In genomic region chr19:10266196-10266850, GRCm38 (mm10) we compare ENCODE assay signal across 8 mouse cellular contexts. TPM values are rescaled to one million over a fixed set of nuclear protein-coding genes. Genes with fewer than 3 reads are reported as not detected.
DNase-seq lines count a peak whose midpoint lies in the region; ATAC-seq and TF ChIP-seq lines count a peak whose summit lies in the region.

No protein-coding gene starts in this region.

- peak overlapping the region; percentile 12; the same call in 1 of the 2 replicates for H3K27ac ChIP-seq in kidney, adult 2 months (ENCODE audit: insufficient read depth, low read depth, low read length)
- H3K27ac ChIP-seq in limb, embryonic 14.5 days (replicated peaks; ENCODE audit: low read depth, low read length), result no peak overlapping the region
- 0 out of 2 replicates have a peak overlapping the region, but pooled peaks have one; percentile 26 for H3K27ac ChIP-seq in midbrain, postnatal 0 days (ENCODE audit: low read depth, low read length)

- no peaks in the 10 kb centered on the region for H3K4me1 ChIP-seq in kidney, adult 2 months (ENCODE audit: control insufficient read depth, insufficient read depth, low read length)
- peaks cover 11% of the 10 kb centered on the region for H3K4me1 ChIP-seq in limb, embryonic 14.5 days (ENCODE audit: control insufficient read depth, insufficient read depth, low read length)
- no peaks in the 10 kb centered on the region for H3K4me1 ChIP-seq in midbrain, postnatal 0 days (ENCODE audit: insufficient read depth, low read length)

- no peak overlapping the region for H3K9ac ChIP-seq in limb, embryonic 14.5 days (ENCODE audit: low read depth, low read length, severe bottlenecking)
- H3K9ac ChIP-seq in midbrain, postnatal 0 days (replicated peaks; ENCODE audit: low read length, poor library complexity, severe bottlenecking), result no peak overlapping the region

- H3K4me2 ChIP-seq in limb, embryonic 14.5 days (replicated peaks; ENCODE audit: low read depth, low read length, severe bottlenecking), result no peak overlapping the region
- no peak overlapping the region for H3K4me2 ChIP-seq in midbrain, postnatal 0 days (ENCODE audit: low read depth, low read length, poor library complexity, severe bottlenecking)

- no peak for TF ChIP-seq POLR2A in kidney, adult 2 months (IDR thresholded peaks at IDR 0.05; ENCODE audit: low read depth, low read length)
- TF ChIP-seq POLR2A in limb, embryonic 14.5 days (IDR thresholded peaks at IDR 0.05; ENCODE audit: borderline replicate concordance, extremely low read depth, insufficient read depth, insufficient read length), result no peak

- no peak overlapping the region for H3K4me3 ChIP-seq in kidney, adult 2 months (ENCODE audit: insufficient read depth, low read depth, low read length)
- no peak overlapping the region for H3K4me3 ChIP-seq in limb, embryonic 14.5 days (replicated peaks; ENCODE audit: low read length)
- H3K4me3 ChIP-seq in midbrain, postnatal 0 days (ENCODE audit: low read depth, low read length), result no peak overlapping the region

- peak; percentile 89 for TF ChIP-seq CTCF in kidney, adult 2 months (conservative IDR thresholded peaks at IDR 0.05; ENCODE audit: insufficient read depth, insufficient read length, low read depth, low read length)
- peak; percentile 78 for TF ChIP-seq CTCF in midbrain, postnatal 0 days (IDR thresholded peaks at IDR 0.05)

- no peaks in the 10 kb centered on the region for H3K36me3 ChIP-seq in kidney, adult 2 months (ENCODE audit: control insufficient read depth, insufficient read depth, low read length)
- H3K36me3 ChIP-seq in limb, embryonic 14.5 days (ENCODE audit: control insufficient read depth, insufficient read depth, low read length), result 0 out of 2 replicates have a peak, but pooled peaks cover 3% of the 10 kb centered on the region
- peaks cover 36% of the 10 kb centered on the region for H3K36me3 ChIP-seq in midbrain, postnatal 0 days (ENCODE audit: insufficient read depth, low read length)

- WGBS in kidney, adult 2 months, result 20% methylated on average over 14 of the region's 14 CpGs
- 26% methylated on average over 14 of the region's 14 CpGs for WGBS in limb, embryonic 14.5 days
- WGBS in midbrain, postnatal 0 days, result 30% methylated on average over 14 of the region's 14 CpGs

- peak; percentile 56 for ATAC-seq in frontal cortex, adult (ENCODE audit: low TSS enrichment)
- peak; percentile 67; the same call in 1 of the 2 replicates for ATAC-seq in limb, embryonic 14.5 days (ENCODE audit: low FRiP score, low read depth)
- ATAC-seq in midbrain, postnatal 0 days (ENCODE audit: low FRiP score), result no peak; the same call in 1 of the 2 replicates

- no peak for DNase-seq in frontal cortex, postnatal 14 days (ENCODE audit: low spot score in 2 of 2)
- DNase-seq in embryo, embryonic 11 days, result peak; percentile 88
- peak; percentile 88 to 93 for DNase-seq in heart, adult 18-20 months
- DNase-seq in kidney, adult 2 months, result peak; percentile 90
- peak; percentile 67 for DNase-seq in limb, embryonic 14.5 days (ENCODE audit: low spot score)
- peak; percentile 69 for DNase-seq in midbrain, postnatal 0 days (ENCODE audit: low spot score)
- DNase-seq in spleen, postnatal 14 days (ENCODE audit: low spot score in 2 of 2), result peak; percentile 31 to 59

- no peaks in the 10 kb centered on the region for H3K9me3 ChIP-seq in limb, embryonic 14.5 days (ENCODE audit: control insufficient read depth, low read length)
- H3K9me3 ChIP-seq in midbrain, postnatal 0 days (ENCODE audit: low read length), result no peaks in the 10 kb centered on the region

- no peaks in the 10 kb centered on the region for H3K27me3 ChIP-seq in kidney, adult 2 months (replicated peaks; ENCODE audit: control insufficient read depth, insufficient read depth, low read length)
- no peaks in the 10 kb centered on the region for H3K27me3 ChIP-seq in limb, embryonic 14.5 days (ENCODE audit: control insufficient read depth, insufficient read depth, low read length)
- H3K27me3 ChIP-seq in midbrain, postnatal 0 days (ENCODE audit: insufficient read depth, low read length), result no peaks in the 10 kb centered on the region

RNA-seq across cellular contexts. Expression of gene Myrf, which starts 25.8 kb away (rescaled TPM):
- 1 to 10 TPM; 4.2 to 6.2 TPM for total RNA-seq in heart, adult 18-20 months (2021)
- 18.8 and 24.5 TPM in 2 replicates for polyA plus RNA-seq in kidney, adult 2 months (2012; rRNA removed)
- polyA plus RNA-seq in limb, embryonic 14.5 days (2012; rRNA removed), result 4.4 and 7.0 TPM in 2 replicates
- 1.1 and 1.4 TPM in 2 replicates for polyA plus RNA-seq in limb, embryonic 14.5 days (2014; fragmentation: Nextera tagmentation; extraction: Ambion mirVana)
- total RNA-seq in midbrain, postnatal 0 days (2014; rRNA removed), result 1.7 and 2.2 TPM in 2 replicates
- polyA plus RNA-seq in midbrain, postnatal 0 days (2015; fragmentation: Nextera tagmentation; extraction: Ambion mirVana), result 0.91 and 0.94 TPM in 2 replicates

RNA-seq across cellular contexts. Expression of gene Dagla, which starts 38.4 kb away (rescaled TPM):
- total RNA-seq in heart, adult 18-20 months (2021), result 1 to 10 TPM; 3.3 TPM
- polyA plus RNA-seq in kidney, adult 2 months (2012; rRNA removed), result 7.0 and 8.2 TPM in 2 replicates
- polyA plus RNA-seq in limb, embryonic 14.5 days (2012; rRNA removed), result 8.1 and 11.1 TPM in 2 replicates
- polyA plus RNA-seq in limb, embryonic 14.5 days (2014; fragmentation: Nextera tagmentation; extraction: Ambion mirVana), result 2.4 and 2.8 TPM in 2 replicates
- 29.9 and 40.8 TPM in 2 replicates for total RNA-seq in midbrain, postnatal 0 days (2014; rRNA removed)
- polyA plus RNA-seq in midbrain, postnatal 0 days (2015; fragmentation: Nextera tagmentation; extraction: Ambion mirVana), result 12.8 and 13.7 TPM in 2 replicates

Comparison
In these comparisons a context has a peak if more than half of its experiments do, and no peak if none do; other contexts are left out.
1. DNase-seq: peak in embryo, embryonic 11 days (single experiment), heart, adult 18-20 months (2 of 2), kidney, adult 2 months (single experiment), limb, embryonic 14.5 days (single experiment), midbrain, postnatal 0 days (single experiment) and spleen, postnatal 14 days (2 of 2); none in frontal cortex, postnatal 14 days (0 of 2).